Comparison of ENCODE assay signal across 19 mouse cellular contexts in the genomic region with DNA sequence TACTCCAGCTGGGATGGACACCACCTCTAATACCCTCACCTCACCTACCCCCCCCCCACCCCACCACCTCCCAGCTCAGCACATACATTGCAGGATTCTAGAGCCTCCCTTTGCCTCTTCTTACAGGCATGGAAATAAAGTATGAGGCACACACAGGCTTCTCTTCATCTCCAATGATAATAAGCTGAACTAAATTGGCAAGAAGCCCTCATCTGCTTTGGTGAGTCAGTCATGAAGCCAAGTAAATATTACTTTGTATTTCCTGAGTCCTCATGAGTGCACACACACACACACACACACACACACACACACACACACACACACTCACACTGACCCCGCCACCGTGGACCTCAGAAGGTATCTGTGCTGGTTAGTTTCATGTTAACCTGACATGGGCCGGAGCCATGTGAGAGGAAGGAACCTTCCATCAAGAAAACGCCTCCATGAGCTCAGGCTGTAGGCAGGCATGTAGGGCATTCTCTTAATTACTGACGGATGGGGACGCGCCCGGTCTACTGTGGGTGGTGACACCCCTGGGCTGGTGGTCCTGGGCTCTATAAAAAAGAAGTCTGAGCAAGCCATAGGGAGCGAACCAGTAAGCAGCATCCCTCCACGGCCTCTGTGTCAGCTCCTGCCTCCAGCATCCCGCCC. TPM values are rescaled to one million over a fixed set of nuclear protein-coding genes. Genes with fewer than 3 reads are reported as not detected.
DNase-seq lines count a peak whose midpoint lies in the region; ATAC-seq and TF ChIP-seq lines count a peak whose summit lies in the region.
"Had no signal": no experiment of that assay in that cellular context is flagged by ENCODE, and none has a peak within 500 bp of the region (broad histone marks: within the 10 kb centered on the region; RNA-seq: fewer than 3 reads in every experiment).

No protein-coding gene starts in this region.

- ATAC-seq in forebrain, embryonic 14.5 days: no peak
- no peak for ATAC-seq in forebrain, embryonic 12.5 days (ENCODE audit: low FRiP score)
- ATAC-seq in liver, embryonic 11.5 days (replicated peaks; ENCODE audit: low FRiP score): no peak

- no peak overlapping the region for H3K4me2 ChIP-seq in forebrain, embryonic 14.5 days (ENCODE audit: low read length)
- H3K4me2 ChIP-seq in forebrain, embryonic 12.5 days: no peak overlapping the region
- H3K4me2 ChIP-seq in liver, embryonic 11.5 days: no peak overlapping the region

- TF ChIP-seq CTCF in liver, adult 2 months (IDR thresholded peaks at IDR 0.05; ENCODE audit: low read depth, low read length): no peak

- peaks cover 11% of the 10 kb centered on the region for H3K4me1 ChIP-seq in forebrain, embryonic 14.5 days (ENCODE audit: control insufficient read depth, insufficient read depth, low read length)
- H3K4me1 ChIP-seq in forebrain, embryonic 12.5 days: peaks cover 21% of the 10 kb centered on the region
- H3K4me1 ChIP-seq in liver, adult 2 months (ENCODE audit: control insufficient read depth, insufficient read depth, low read length): peaks cover 16% of the 10 kb centered on the region
- peaks cover 25% of the 10 kb centered on the region for H3K4me1 ChIP-seq in liver, embryonic 11.5 days (replicated peaks; ENCODE audit: control insufficient read depth, insufficient read depth, low read length)
- peaks cover 35% of the 10 kb centered on the region for H3K4me1 ChIP-seq in brown adipose tissue, adult 24 weeks (ENCODE audit: control insufficient read depth, insufficient read depth, insufficient read length, low read length)

- H3K27ac ChIP-seq in forebrain, embryonic 14.5 days (ENCODE audit: low read depth, low read length): no peak overlapping the region
- no peak overlapping the region for H3K27ac ChIP-seq in forebrain, embryonic 12.5 days
- no peak overlapping the region for H3K27ac ChIP-seq in liver, adult 2 months (replicated peaks; ENCODE audit: insufficient read depth, low read depth, low read length)
- H3K27ac ChIP-seq in liver, embryonic 11.5 days (ENCODE audit: low read depth, low read length): no peak overlapping the region
- peak overlapping the region; percentile 3; the same call in 1 of the 2 replicates for H3K27ac ChIP-seq in brown adipose tissue, adult 24 weeks (replicated peaks; ENCODE audit: low read depth, low read length)

- no peak for TF ChIP-seq POLR2A in liver, adult 2 months (IDR thresholded peaks at IDR 0.05; ENCODE audit: extremely low read depth, insufficient read depth, low read length)

- H3K9me3 ChIP-seq in forebrain, embryonic 14.5 days (replicated peaks; ENCODE audit: control insufficient read depth, low read length): no peaks in the 10 kb centered on the region
- no peaks in the 10 kb centered on the region for H3K9me3 ChIP-seq in forebrain, embryonic 12.5 days
- H3K9me3 ChIP-seq in liver, embryonic 11.5 days (ENCODE audit: control insufficient read depth, low read length): no peaks in the 10 kb centered on the region

- peak; percentile 37 for DNase-seq in forebrain, embryonic 14.5 days (ENCODE audit: low spot score)
- peak; percentile 35 for DNase-seq in liver, adult 2 months (ENCODE audit: extremely low read depth, low read depth, low spot score)
- no peak for DNase-seq in liver, embryonic 11.5 days (ENCODE audit: low spot score)
- DNase-seq in 3134 (ENCODE audit: extremely low read depth, insufficient read length, low spot score): peak; percentile 51
- DNase-seq in right cerebral cortex, postnatal 25 days: no peak
- DNase-seq in layer of hippocampus, postnatal 10 days (ENCODE audit: low spot score in 2 of 2): no peak
- DNase-seq: cerebellum, adult 11 months; cerebellum, postnatal 36 days; gastrocnemius, postnatal 36 days; kidney, adult 2 months; kidney, postnatal 36 days; layer of hippocampus, postnatal 36 days; midbrain, embryonic 14.5 days had no signal

- H3K36me3 ChIP-seq in forebrain, embryonic 14.5 days (ENCODE audit: control insufficient read depth, insufficient read depth, low read length): no peaks in the 10 kb centered on the region
- no peaks in the 10 kb centered on the region for H3K36me3 ChIP-seq in forebrain, embryonic 12.5 days (replicated peaks)
- no peaks in the 10 kb centered on the region for H3K36me3 ChIP-seq in liver, adult 2 months (ENCODE audit: control insufficient read depth, insufficient read depth, low read length)
- no peaks in the 10 kb centered on the region for H3K36me3 ChIP-seq in liver, embryonic 11.5 days (ENCODE audit: control insufficient read depth, insufficient read depth, low read length)

- no peak overlapping the region for H3K9ac ChIP-seq in forebrain, embryonic 14.5 days (ENCODE audit: low read length)
- H3K9ac ChIP-seq in forebrain, embryonic 12.5 days: no peak overlapping the region
- H3K9ac ChIP-seq in liver, adult 2 months (ENCODE audit: low read depth, low read length): no peak overlapping the region
- no peak overlapping the region for H3K9ac ChIP-seq in liver, embryonic 11.5 days (ENCODE audit: low read depth, low read length)

- WGBS in forebrain, embryonic 14.5 days: 93% methylated on average over 11 of the region's 11 CpGs
- WGBS in forebrain, embryonic 12.5 days: 88% methylated on average over 11 of the region's 11 CpGs
- 81% methylated on average over 11 of the region's 11 CpGs for WGBS in liver, adult 2 months
- WGBS in liver, embryonic 11.5 days: 90% methylated on average over 11 of the region's 11 CpGs

- no peaks in the 10 kb centered on the region for H3K79me2 ChIP-seq in liver, adult 2 months (ENCODE audit: control insufficient read depth, insufficient read depth, low read length)

- no peak overlapping the region for H3K4me3 ChIP-seq in forebrain, embryonic 14.5 days (ENCODE audit: low read depth, low read length)
- no peak overlapping the region for H3K4me3 ChIP-seq in forebrain, embryonic 12.5 days (replicated peaks)
- H3K4me3 ChIP-seq in liver, adult 2 months (ENCODE audit: insufficient read depth, low read depth, low read length): no peak overlapping the region
- H3K4me3 ChIP-seq in liver, embryonic 11.5 days (ENCODE audit: low read depth, low read length): no peak overlapping the region
- H3K4me3 ChIP-seq in brown adipose tissue, adult 24 weeks (ENCODE audit: insufficient read depth, low read depth, low read length): no peak overlapping the region

- no peaks in the 10 kb centered on the region for H3K27me3 ChIP-seq in forebrain, embryonic 14.5 days (replicated peaks; ENCODE audit: control insufficient read depth, insufficient read depth, low read length)
- H3K27me3 ChIP-seq in forebrain, embryonic 12.5 days: no peaks in the 10 kb centered on the region
- no peaks in the 10 kb centered on the region for H3K27me3 ChIP-seq in liver, adult 2 months (ENCODE audit: control insufficient read depth, insufficient read depth, low read length)
- no peaks in the 10 kb centered on the region for H3K27me3 ChIP-seq in liver, embryonic 11.5 days (replicated peaks; ENCODE audit: control insufficient read depth, insufficient read depth, low read length)

RNA-seq across cellular contexts. Expression of a gene that starts 26.7 kb away (rescaled TPM):
- polyA plus RNA-seq in forebrain, embryonic 14.5 days (2014; fragmentation: Nextera tagmentation; extraction: Ambion mirVana): 17.3 and 22.3 TPM in 2 replicates
- polyA plus RNA-seq in forebrain, embryonic 12.5 days (2016; fragmentation: Nextera tagmentation; extraction: Ambion mirVana): 24.6 and 26.9 TPM in 2 replicates
- total RNA-seq in liver, adult 2 months (2014; rRNA removed): 10.3 TPM in 2 replicates
- polyA plus RNA-seq in liver, adult 2 months (2012; rRNA removed): 6.1 and 6.6 TPM in 2 replicates
- 37.2 and 38.2 TPM in 2 replicates for polyA plus RNA-seq in liver, embryonic 11.5 days (2014; fragmentation: Nextera tagmentation; extraction: Ambion mirVana)
- polyA plus RNA-seq in brown adipose tissue, adult 24 weeks (2012; ENCODE audit: insufficient read depth, insufficient read length, missing spikeins): 9.7 and 13.9 TPM in 2 replicates
- 10 to 100 TPM; 62.6 to 73.0 TPM for total RNA-seq in layer of hippocampus, postnatal 10 days (2021)

RNA-seq across cellular contexts. Expression of a gene that starts 55.0 kb away (rescaled TPM):
- polyA plus RNA-seq in forebrain, embryonic 14.5 days (2014; fragmentation: Nextera tagmentation; extraction: Ambion mirVana): 1.1 TPM in 2 replicates
- polyA plus RNA-seq in forebrain, embryonic 12.5 days (2016; fragmentation: Nextera tagmentation; extraction: Ambion mirVana): 2.1 and 2.5 TPM in 2 replicates
- not detected in 2 replicates for total RNA-seq in liver, adult 2 months (2014; rRNA removed)
- polyA plus RNA-seq in liver, adult 2 months (2012; rRNA removed): not detected in 2 replicates
- polyA plus RNA-seq in liver, embryonic 11.5 days (2014; fragmentation: Nextera tagmentation; extraction: Ambion mirVana): 0.19 TPM in 1 of 2 replicates, not detected in the other
- not detected in 2 replicates for polyA plus RNA-seq in brown adipose tissue, adult 24 weeks (2012; ENCODE audit: insufficient read depth, insufficient read length, missing spikeins)
- total RNA-seq in layer of hippocampus, postnatal 10 days (2021): 1 to 10 TPM; 1.8 to 2.3 TPM
- total RNA-seq: ES-E14; gastrocnemius, postnatal 36 days; heart, postnatal 25 days had no signal
- polyA plus RNA-seq: kidney, adult 2 months; limb, embryonic 11.5 days; liver, embryonic 16.5 days had no signal

Comparison
In these comparisons a context has a peak if more than half of its experiments do, and no peak if none do; other contexts are left out.
1. DNase-seq: peak in forebrain, embryonic 14.5 days (single experiment), liver, adult 2 months (single experiment) and 3134 (single experiment); none in liver, embryonic 11.5 days (single experiment), right cerebral cortex, postnatal 25 days (single experiment) and layer of hippocampus, postnatal 10 days (0 of 2).